Mouse (Mus musculus) CH12.LX (cell line): ENCODE data around the gene Apba1. TPM values are rescaled to one million over a fixed set of nuclear protein-coding genes. Genes with fewer than 3 reads are reported as not detected.

Source experiments
- DNase-seq: peaks from one replicate; pipeline ENCODE4 v3.0.0-alpha.2; 2013; ENCODE audit errors: extremely low read depth
- H3K27ac ChIP-seq: 2 replicates; pipeline ENCODE4 v1.5.1; 2012; ENCODE audit warnings: low read depth, mild to moderate bottlenecking, control low read depth, moderate library complexity; ENCODE audit not compliant: insufficient read depth
- H3K27me3 ChIP-seq: replicated peaks from 2 replicates; pipeline ENCODE3; 2012; ENCODE audit warnings: inconsistent platforms
- H3K36me3 ChIP-seq, 2 experiments: replicated peaks in 1 of 2; 2 replicates each; pipeline versions ENCODE3 to v1.6.1; 2012; ENCODE audit warnings: inconsistent platforms in 1 of 2, low read length in 1 of 2, mild to moderate bottlenecking in 1 of 2, mixed read lengths in 1 of 2, moderate library complexity in 1 of 2; ENCODE audit not compliant: control insufficient read depth in 1 of 2, insufficient read depth in 1 of 2
- H3K4me1 ChIP-seq, 2 experiments: 2 replicates each; pipeline ENCODE4 v1.6.1; 2012; ENCODE audit warnings: inconsistent platforms in 1 of 2, moderate library complexity in 1 of 2; ENCODE audit not compliant: insufficient read depth in 2 of 2, control insufficient read depth in 1 of 2
- H3K4me2 ChIP-seq: 2 replicates; pipeline ENCODE4 v1.6.1; 2012; ENCODE audit warnings: low read depth, mild to moderate bottlenecking, control low read depth; ENCODE audit not compliant: poor library complexity, insufficient read depth, severe bottlenecking
- H3K4me3 ChIP-seq, 3 experiments: fragments of 150-350 bp in 1 of 3; sonication (generic) in 1 of 3; replicated peaks in 1 of 3; 2 replicates each; pipeline versions ENCODE3 to v1.5.1; 2011 to 2012; ENCODE audit warnings: low read depth in 2 of 3, low read length in 2 of 3, mild to moderate bottlenecking in 2 of 3, moderate library complexity in 2 of 3, control low read depth in 1 of 3, improper control_type of control experiment in 1 of 3, inconsistent platforms in 1 of 3, mixed read lengths in 1 of 3; ENCODE audit not compliant: poor library complexity in 1 of 3
- H3K79me2 ChIP-seq: replicated peaks from 2 replicates; pipeline ENCODE4 v1.6.1; 2012; ENCODE audit warnings: mild to moderate bottlenecking, moderate library complexity; ENCODE audit not compliant: control insufficient read depth, poor library complexity, insufficient read depth, severe bottlenecking; ENCODE audit errors: extremely low read depth
- H3K9ac ChIP-seq: 2 replicates; pipeline ENCODE4 v1.6.1; 2012; ENCODE audit warnings: low read depth, mild to moderate bottlenecking, control low read depth, moderate library complexity; ENCODE audit not compliant: insufficient read depth
- H3K9me3 ChIP-seq: replicated peaks from 2 replicates; pipeline ENCODE3; 2012; ENCODE audit warnings: low read length, inconsistent platforms, mixed read lengths
- CHD1 ChIP-seq: IDR thresholded peaks from 2 replicates; pipeline ENCODE4 v1.6.1; 2012; ENCODE audit warnings: low read depth, low read length, improper control_type of control experiment, inconsistent platforms
- CTCF ChIP-seq, 2 experiments: IDR thresholded peaks in 1 of 2; conservative IDR thresholded peaks in 1 of 2; 2 replicates each; pipeline ENCODE4 v1.5.1; 2011 to 2012; ENCODE audit warnings: low read depth in 2 of 2, low read length in 2 of 2, improper control_type of control experiment in 1 of 2, inconsistent platforms in 1 of 2, mild to moderate bottlenecking in 1 of 2, moderate library complexity in 1 of 2
- E2F4 ChIP-seq: IDR thresholded peaks from 2 replicates; pipeline ENCODE4 v1.6.1; 2011; ENCODE audit warnings: low read depth, low read length, improper control_type of control experiment; ENCODE audit not compliant: insufficient replicate concordance
- ELF1 ChIP-seq: IDR thresholded peaks from 2 replicates; pipeline ENCODE4 v1.6.1; 2014; ENCODE audit warnings: low read depth, mild to moderate bottlenecking, inconsistent platforms, low read length, improper control_type of control experiment
- EP300 ChIP-seq: IDR thresholded peaks from 2 replicates; pipeline ENCODE4 v1.6.1; 2011; ENCODE audit warnings: low read length, improper control_type of control experiment
- ETS1 ChIP-seq: conservative IDR thresholded peaks from 2 replicates; pipeline ENCODE4 v1.6.1; 2012; ENCODE audit warnings: low read depth, mild to moderate bottlenecking, inconsistent platforms, low read length, improper control_type of control experiment, moderate library complexity
- GABPA ChIP-seq: IDR thresholded peaks from 2 replicates; pipeline ENCODE4 v1.6.1; 2012; ENCODE audit warnings: low read depth, low read length, improper control_type of control experiment, inconsistent platforms; ENCODE audit not compliant: insufficient replicate concordance
- IRF4 ChIP-seq: IDR thresholded peaks from 2 replicates; pipeline ENCODE4 v1.6.1; 2014; ENCODE audit warnings: low read depth, mild to moderate bottlenecking, inconsistent platforms, low read length, improper control_type of control experiment
- JUN ChIP-seq: IDR thresholded peaks from 2 replicates; pipeline ENCODE4 v1.6.1; 2011; ENCODE audit warnings: low read depth, mild to moderate bottlenecking, low read length, improper control_type of control experiment, moderate library complexity; ENCODE audit not compliant: insufficient read depth
- JUND ChIP-seq: conservative IDR thresholded peaks from 2 replicates; pipeline ENCODE4 v1.6.1; 2011; ENCODE audit warnings: low read depth, low read length, improper control_type of control experiment
- KAT2A ChIP-seq: IDR thresholded peaks from 2 replicates; pipeline ENCODE4 v1.6.1; 2012; ENCODE audit warnings: low read length, improper control_type of control experiment, inconsistent platforms; ENCODE audit not compliant: insufficient replicate concordance
- MAFK ChIP-seq: IDR thresholded peaks from 2 replicates; pipeline ENCODE4 v1.6.1; 2011; ENCODE audit warnings: low read length, improper control_type of control experiment; ENCODE audit not compliant: insufficient replicate concordance
- MAX ChIP-seq: IDR thresholded peaks from 2 replicates; pipeline ENCODE4 v1.6.1; 2011; ENCODE audit warnings: low read length, improper control_type of control experiment
- MAZ ChIP-seq: IDR thresholded peaks from 2 replicates; pipeline ENCODE4 v1.6.1; 2012; ENCODE audit warnings: low read depth, mild to moderate bottlenecking, inconsistent platforms, low read length, improper control_type of control experiment, moderate library complexity
- MXI1 ChIP-seq: IDR thresholded peaks from 2 replicates; pipeline ENCODE4 v1.6.1; 2011; ENCODE audit warnings: mild to moderate bottlenecking, low read depth, low read length, improper control_type of control experiment
- MYC ChIP-seq: IDR thresholded peaks from 2 replicates; pipeline ENCODE4 v1.6.1; 2011; ENCODE audit warnings: low read depth, mild to moderate bottlenecking, improper control_type of control experiment, low read length
- NRF1 ChIP-seq: IDR thresholded peaks from 2 replicates; pipeline ENCODE4 v1.6.1; 2014; ENCODE audit warnings: low read depth, mild to moderate bottlenecking, inconsistent platforms, low read length, improper control_type of control experiment, moderate library complexity
- PAX5 ChIP-seq: IDR thresholded peaks from 2 replicates; pipeline ENCODE4 v1.6.1; 2012; ENCODE audit warnings: low read length, inconsistent platforms, mixed read lengths
- POLR2A ChIP-seq: IDR thresholded peaks from 2 replicates; pipeline ENCODE4 v1.6.1; 2011; ENCODE audit warnings: low read depth, mild to moderate bottlenecking, improper control_type of control experiment, low read length
- POLR2AphosphoS2 ChIP-seq: IDR thresholded peaks from 2 replicates; pipeline ENCODE4 v1.6.1; 2011; ENCODE audit warnings: low read depth, low read length, improper control_type of control experiment
- RAD21 ChIP-seq: IDR thresholded peaks from 2 replicates; pipeline ENCODE4 v1.6.1; 2011; ENCODE audit warnings: low read depth, mild to moderate bottlenecking, low read length, improper control_type of control experiment, moderate library complexity
- RCOR1 ChIP-seq: conservative IDR thresholded peaks from 2 replicates; pipeline ENCODE4 v1.6.1; 2012; ENCODE audit warnings: low read depth, mild to moderate bottlenecking, inconsistent platforms, low read length, improper control_type of control experiment
- SIN3A ChIP-seq: IDR thresholded peaks from 2 replicates; pipeline ENCODE4 v1.6.1; 2012; ENCODE audit warnings: low read length, improper control_type of control experiment, inconsistent platforms
- TBP ChIP-seq: conservative IDR thresholded peaks from 2 replicates; pipeline ENCODE4 v1.6.1; 2011; ENCODE audit warnings: low read depth, low read length, improper control_type of control experiment
- TCF12 ChIP-seq: IDR thresholded peaks from 2 replicates; pipeline ENCODE4 v1.6.1; 2014; ENCODE audit warnings: low read depth, mild to moderate bottlenecking, inconsistent platforms, low read length, improper control_type of control experiment
- UBTF ChIP-seq: IDR thresholded peaks from 2 replicates; pipeline ENCODE4 v1.6.1; 2012; ENCODE audit warnings: low read depth, mild to moderate bottlenecking, inconsistent platforms, low read length, improper control_type of control experiment, moderate library complexity
- USF1 ChIP-seq: IDR thresholded peaks from 2 replicates; pipeline ENCODE4 v1.6.1; 2014; ENCODE audit warnings: low read depth, mild to moderate bottlenecking, inconsistent platforms, low read length, improper control_type of control experiment
- USF2 ChIP-seq: conservative IDR thresholded peaks from 2 replicates; pipeline ENCODE4 v1.6.1; 2011; ENCODE audit warnings: low read depth, low read length, improper control_type of control experiment
- ZC3H11A ChIP-seq: IDR thresholded peaks from 2 replicates; pipeline ENCODE4 v1.6.1; 2012; ENCODE audit warnings: low read depth, mild to moderate bottlenecking, inconsistent platforms, low read length, improper control_type of control experiment
- ZKSCAN1 ChIP-seq: IDR thresholded peaks from 2 replicates; pipeline ENCODE4 v1.6.1; 2012; ENCODE audit warnings: low read depth, inconsistent platforms, low read length, improper control_type of control experiment, borderline replicate concordance
- dilution Hi-C: fragments of 300-500 bp; cut with MboI; formaldehyde crosslinking; loops from 2 replicates; pipeline ENCODE4 v1.14.3; 2020; ENCODE audit warnings: low sequenced_read_pairs; ENCODE audit not compliant: extremely low pct_unique_long_range_greater_than_20kb, extremely low pct_ligation_motif_present
- in situ Hi-C: fragments of 300-500 bp; cut with MboI; formaldehyde crosslinking; loops from 3 replicates; pipeline ENCODE4 v1.14.3; 2019; ENCODE audit warnings: low sequenced_read_pairs, low pct_ligation_motif_present, low pct_unique_long_range_greater_than_20kb, mixed read lengths
- polyA plus RNA-seq: library from polyadenylated mRNA; unstranded; fragments of >175 nt; gene quantifications from 2 replicates; pipeline ENCODE4 v1.2.1, GENCODE M21; 2012; ENCODE audit warnings: low read depth; ENCODE audit not compliant: insufficient read length
- total RNA-seq, 2 experiments: library from RNA; depleted of rRNA; stranded (reverse); fragments of 300-350 nt in 1 of 2; fragments of >200 nt in 1 of 2; gene quantifications; 2 replicates each; pipeline ENCODE4 v1.2.3; 2012 to 2014

The Apba1 gene
- total and polyA plus RNA-seq, 3 experiments = 0.08 to 0.24 (median 0.09) TPM

- H3K79me2 ChIP-seq = no peaks in the 10 kb centered on the region
- H3K36me3 ChIP-seq = no peaks in the 10 kb centered on the region
- H3K27ac ChIP-seq = no peak overlapping the region
- H3K4me1 ChIP-seq = peaks cover 0 to 16% of the 10 kb centered on the region in 2 experiments; a peak in 2 of 4 replicates
- no peaks in the 10 kb centered on the region for H3K9me3 ChIP-seq
- no peak overlapping the region for H3K4me2 ChIP-seq
- no peak overlapping the region for H3K9ac ChIP-seq
- H3K27me3 ChIP-seq = no peaks in the 10 kb centered on the region
- H3K4me3 ChIP-seq = no peak overlapping the region
- TF ChIP-seq GABPA (no peak), MXI1 (no peak), POLR2A (no peak), CTCF (conservative IDR thresholded peaks at IDR 0.05 in 1 of 2, IDR thresholded peaks at IDR 0.05 in 1 of 2; ENCODE audit: low read depth in 2 of 2, low read length in 2 of 2) (no peak), ELF1 (no peak), CHD1 (no peak), E2F4 (no peak), TBP (no peak), JUND (no peak), MAFK (no peak), ZKSCAN1 (no peak), ETS1 (no peak), POLR2AphosphoS2 (no peak), USF2 (no peak), RCOR1 (no peak), KAT2A (no peak), SIN3A (no peak), MAZ (no peak), PAX5 (no peak), ZC3H11A (no peak)
- dilution Hi-C loops (no loop called here), in situ Hi-C loops (no loop called here)
- DNase-seq = no peak
Observed at GRCm38 (mm10) chr19:23806796-23807195, 48.1 kb downstream of the Apba1 start.

- H3K27ac ChIP-seq = no peak overlapping the region
- dilution Hi-C loops = no loop called here
Observed at GRCm38 (mm10) chr19:23807371-23807770, 48.7 kb downstream of the Apba1 start.

More at GRCm38 (mm10) chr19:23807371-23807770, 48.7 kb downstream of the Apba1 start:
- in situ Hi-C loops = no loop called here
- no peaks in the 10 kb centered on the region for H3K9me3 ChIP-seq
- no peak overlapping the region for H3K9ac ChIP-seq
- DNase-seq = no peak
- H3K36me3 ChIP-seq = no peaks in the 10 kb centered on the region
- peaks cover 0 to 16% of the 10 kb centered on the region in 2 experiments; a peak in 2 of 4 replicates for H3K4me1 ChIP-seq
- TF ChIP-seq KAT2A (no peak), MAX (no peak), USF1 (no peak), NRF1 (no peak), MYC (no peak), RAD21 (no peak), CTCF (conservative IDR thresholded peaks at IDR 0.05 in 1 of 2, IDR thresholded peaks at IDR 0.05 in 1 of 2; ENCODE audit: low read depth in 2 of 2, low read length in 2 of 2) (no peak), ELF1 (no peak), RCOR1 (no peak), JUN (no peak), UBTF (no peak), ETS1 (no peak), E2F4 (no peak), IRF4 (no peak), TBP (no peak), GABPA (no peak), TCF12 (no peak), JUND (no peak), EP300 (no peak), SIN3A (no peak)
- no peaks in the 10 kb centered on the region for H3K27me3 ChIP-seq
- no peak overlapping the region for H3K4me2 ChIP-seq
- no peaks in the 10 kb centered on the region for H3K79me2 ChIP-seq
- no peak overlapping the region for H3K4me3 ChIP-seq
